Mouse (Mus musculus) embryo, embryonic 11 days (tissue): ENCODE results near the gene Cop1.
A peak's percentile ranks its signal among the peaks of the same experiment; 100 is the strongest.

Source experiments
- DNase-seq: peaks from one replicate; pipeline ENCODE4 v3.0.0-alpha.2; 2015

Cop1 gene

DNA sequence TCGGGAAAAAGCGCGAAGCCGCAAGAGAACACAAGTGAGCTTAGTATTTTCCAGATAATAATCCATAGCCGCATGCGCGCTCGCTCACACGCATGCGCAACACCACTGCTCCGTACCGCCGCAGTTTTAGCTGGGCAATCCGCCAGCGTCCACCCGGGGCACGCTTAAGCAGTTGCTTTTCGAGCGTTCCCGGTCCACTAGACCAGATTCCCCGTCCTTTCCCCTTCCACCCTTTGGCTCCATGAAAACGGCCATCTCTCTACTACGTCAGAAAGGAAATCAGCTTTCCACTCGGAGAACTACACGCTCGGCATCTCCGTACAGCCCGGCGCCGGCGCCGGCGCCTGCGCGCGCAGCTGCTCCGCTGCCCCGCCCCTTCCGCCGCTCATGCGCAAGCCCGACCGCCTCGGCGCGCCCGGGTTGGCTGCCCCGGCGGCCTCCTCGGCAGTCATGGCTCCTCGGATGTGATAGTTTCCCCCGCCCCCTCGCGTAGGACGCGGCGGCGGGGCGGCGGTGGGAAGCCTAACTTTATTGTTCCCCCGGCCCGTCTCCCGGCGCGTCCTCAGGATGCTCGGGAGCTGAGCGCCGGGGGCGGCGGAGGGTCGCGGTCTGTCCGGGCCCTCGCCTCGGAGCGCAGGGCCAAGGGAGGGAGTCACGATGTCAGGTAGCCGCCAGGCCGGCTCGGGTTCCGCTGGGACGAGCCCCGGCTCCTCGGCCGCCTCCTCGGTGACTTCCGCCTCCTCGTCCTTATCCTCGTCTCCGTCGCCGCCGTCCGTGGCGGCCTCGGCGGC, at the start of gene Cop1:
Cop1 (plus strand) TSS at position 540 of the 791 bp plus-strand sequence.
- peak; percentile 95 for DNase-seq

DNA sequence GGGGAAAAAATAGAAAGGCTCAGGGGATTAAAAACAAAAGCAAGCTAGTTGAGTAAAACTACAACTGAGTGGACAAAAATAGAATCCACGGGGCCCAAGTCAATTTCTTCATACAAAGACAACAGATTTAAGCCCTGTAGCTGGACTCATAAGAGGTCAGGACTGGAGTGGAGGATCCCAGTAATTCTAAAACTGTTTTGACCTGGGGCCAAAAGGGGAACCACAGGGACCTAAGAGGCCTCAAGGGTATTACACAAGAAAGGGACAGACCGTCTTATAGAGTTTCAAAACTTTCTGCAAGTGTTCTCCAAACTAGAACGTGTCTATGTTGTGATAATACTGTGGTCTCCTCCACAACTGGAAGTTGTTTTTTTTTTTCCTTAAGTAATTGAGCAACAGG, 45.4 kb upstream of the Cop1 start:
- DNase-seq, result no peak

DNA sequence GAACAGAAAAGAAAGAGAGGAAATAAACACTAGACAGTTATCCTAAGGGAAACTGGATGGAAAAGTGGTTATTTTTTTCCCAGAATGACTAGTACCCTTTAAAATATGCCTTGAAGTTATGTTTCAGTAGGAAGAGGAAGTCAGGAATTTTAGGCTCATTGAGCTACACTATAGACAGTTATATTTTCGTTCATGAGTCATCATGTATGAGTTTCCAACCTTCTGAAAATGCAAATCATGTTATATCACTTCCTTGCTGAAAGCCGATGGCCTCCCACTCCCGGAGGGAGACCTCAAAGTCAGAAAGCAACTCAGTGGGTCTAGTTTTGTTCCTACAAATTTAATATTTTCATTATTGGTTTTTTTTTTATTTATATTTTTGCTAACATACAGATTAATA, 33.5 kb upstream of the Cop1 start:
- no peak for DNase-seq

DNA sequence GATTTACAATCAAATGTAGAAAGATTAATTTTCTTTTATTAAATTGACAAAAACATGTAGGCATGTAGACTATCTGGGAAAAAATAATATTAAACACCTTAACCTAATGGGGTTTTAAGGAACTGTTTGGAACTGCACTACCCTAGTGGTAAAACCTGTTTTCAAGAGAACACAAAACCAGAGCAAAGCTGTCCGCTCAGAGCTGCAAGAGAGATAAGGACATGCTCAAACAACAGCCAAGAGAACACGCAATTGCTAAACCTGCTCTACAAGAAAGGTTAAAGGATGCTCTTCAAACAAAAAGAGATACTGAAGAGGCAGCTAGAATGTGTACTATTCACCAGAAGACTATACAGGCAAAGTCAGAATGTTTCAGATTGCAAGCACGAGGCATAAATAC, 32.5 kb upstream of the Cop1 start:
- DNase-seq, result no peak

DNA sequence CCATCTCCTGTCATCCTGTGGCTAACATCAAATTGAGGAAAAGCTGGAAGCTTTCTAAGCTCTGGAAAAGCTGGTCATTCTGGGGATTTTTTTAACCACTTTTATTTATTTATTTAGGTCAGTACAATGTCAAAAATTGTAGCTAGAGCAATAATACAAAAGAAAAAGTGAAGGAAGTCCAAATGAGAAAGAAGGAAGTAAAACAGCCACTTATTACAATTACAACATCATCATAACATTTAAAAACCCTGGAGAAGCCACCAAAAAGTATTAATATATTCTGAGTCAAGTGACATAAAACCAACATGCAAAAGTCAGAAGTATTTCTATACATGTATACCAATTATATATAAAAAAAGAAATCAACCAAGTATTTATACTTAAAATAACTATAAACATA, 30.9 kb upstream of the Cop1 start:
- no peak for DNase-seq

DNA sequence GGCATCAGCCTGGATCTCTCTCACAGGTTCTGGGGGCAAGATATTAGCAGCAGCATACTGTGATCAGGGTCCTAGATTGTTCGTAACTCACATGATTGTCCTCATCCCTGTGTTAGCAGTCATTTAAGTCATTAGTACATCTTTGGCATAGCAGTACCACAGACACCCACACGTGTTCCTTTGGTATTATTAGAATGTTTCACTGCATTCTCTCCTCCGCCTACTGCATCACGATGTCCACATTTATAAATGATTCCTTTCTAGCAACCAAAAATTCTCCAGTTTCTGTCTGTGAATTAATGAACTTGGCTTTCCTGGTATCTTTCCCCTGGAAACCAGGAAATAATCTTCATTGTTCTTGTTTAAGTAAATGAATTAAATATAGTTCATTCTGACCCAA, 20.4 kb upstream of the Cop1 start:
- no peak for DNase-seq

DNA sequence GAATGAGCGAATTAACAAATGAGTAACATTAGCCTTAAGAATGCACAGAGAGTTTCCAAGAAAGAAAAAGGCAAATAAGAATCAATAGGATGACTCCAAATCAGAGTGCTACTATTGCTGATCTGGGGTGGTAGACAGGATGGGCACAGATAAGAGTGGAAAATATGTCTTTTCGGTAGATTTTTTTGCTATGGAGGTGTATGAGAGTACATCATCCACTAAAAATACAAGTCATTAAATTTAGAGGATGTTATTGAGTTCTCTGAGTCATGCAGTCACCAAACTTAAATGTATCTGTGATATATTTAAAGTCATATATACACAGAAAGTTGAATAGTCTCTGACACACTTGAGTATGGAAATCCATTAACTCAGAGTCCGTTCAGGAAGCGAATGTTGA, 14.7 kb upstream of the Cop1 start:
- DNase-seq, result no peak

DNA sequence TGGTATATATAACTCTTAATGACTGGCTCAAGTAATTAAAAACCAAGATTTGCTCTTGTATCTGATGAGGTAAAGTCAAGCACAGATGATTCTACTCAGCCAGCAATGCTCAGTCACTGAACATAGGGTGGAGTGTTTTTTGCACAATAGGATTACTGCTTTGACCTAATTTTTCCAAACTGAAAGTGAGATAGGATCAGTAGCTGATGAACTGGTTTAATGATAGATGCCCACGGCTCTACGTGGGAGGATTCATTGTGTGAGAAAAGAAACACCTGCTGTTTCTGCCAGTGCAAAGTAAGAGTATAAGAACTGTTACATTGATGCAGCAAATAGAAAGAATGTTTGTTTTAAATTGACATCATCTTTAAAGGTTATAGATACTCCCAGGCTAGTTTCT, 10.1 kb upstream of the Cop1 start:
- no peak for DNase-seq

DNA sequence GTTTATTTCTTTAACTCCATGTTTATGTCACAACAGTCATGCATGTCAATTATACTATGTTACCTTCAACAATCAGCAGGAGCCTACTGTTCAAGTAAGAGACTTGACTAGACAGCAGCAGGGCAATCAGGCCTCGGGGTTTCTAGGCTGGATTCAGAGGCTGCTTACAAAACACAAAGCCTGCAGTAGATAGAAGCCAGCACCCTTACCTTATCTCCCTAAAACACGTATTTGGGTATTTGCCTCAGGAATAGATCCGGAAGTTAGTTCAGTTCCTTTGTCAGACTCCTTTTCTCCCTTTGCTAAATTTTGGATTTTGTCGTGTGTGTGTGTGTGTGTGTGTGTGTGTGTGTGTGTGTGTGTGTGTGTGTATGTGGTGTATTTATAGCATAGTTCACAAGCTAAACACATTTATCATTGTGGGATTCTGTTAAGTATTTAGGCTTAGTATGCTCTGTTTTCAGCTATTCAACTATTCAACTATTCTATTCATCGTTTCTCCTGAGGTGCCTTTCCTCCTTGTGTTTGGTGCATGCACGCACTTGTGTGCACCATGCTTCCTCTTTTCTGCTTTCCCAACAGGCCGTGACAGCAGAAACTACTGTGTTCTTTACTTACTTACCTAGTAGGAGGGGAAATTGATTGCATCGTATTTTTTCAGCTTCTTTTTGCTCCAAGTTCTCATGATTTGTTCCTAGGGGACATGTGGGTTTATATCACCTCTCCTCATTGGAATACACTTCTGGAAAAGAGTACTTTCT, 6.9 kb upstream of the Cop1 start:
- DNase-seq, result no peak

DNA sequence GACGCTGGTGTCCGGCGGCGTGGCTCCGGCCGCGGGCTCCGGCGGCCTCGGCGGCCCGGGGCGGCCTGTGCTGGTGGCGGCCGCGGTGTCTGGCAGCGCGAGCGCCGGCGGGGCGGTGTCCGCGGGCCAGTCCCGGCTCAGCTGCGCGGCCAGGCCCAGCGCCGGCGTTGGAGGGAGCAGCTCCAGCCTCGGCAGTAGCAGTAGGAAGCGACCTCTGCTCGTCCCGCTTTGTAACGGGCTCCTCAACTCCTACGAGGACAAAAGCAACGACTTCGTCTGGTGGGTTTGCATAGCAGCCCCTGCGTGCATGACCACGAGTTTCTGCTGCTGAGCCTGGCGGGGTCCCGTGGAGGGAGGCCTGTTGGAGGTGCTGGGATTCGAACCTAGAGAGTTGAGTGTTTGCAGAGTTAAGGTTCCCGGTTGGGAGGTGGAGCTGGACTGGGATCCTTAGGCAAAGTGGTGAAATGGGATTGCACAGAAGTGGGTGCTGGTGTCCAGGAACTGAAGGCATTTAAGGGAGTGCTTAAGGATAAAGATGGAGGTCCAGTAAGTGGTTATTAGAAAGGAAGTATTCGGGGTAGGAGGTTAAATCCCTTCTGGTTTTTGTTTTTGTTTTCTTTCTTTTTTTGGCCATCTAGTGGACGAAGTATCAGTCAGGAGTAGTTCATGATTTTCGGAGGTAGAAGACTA, 597 bp downstream of the Cop1 start:
- peak; percentile 59 for DNase-seq

DNA sequence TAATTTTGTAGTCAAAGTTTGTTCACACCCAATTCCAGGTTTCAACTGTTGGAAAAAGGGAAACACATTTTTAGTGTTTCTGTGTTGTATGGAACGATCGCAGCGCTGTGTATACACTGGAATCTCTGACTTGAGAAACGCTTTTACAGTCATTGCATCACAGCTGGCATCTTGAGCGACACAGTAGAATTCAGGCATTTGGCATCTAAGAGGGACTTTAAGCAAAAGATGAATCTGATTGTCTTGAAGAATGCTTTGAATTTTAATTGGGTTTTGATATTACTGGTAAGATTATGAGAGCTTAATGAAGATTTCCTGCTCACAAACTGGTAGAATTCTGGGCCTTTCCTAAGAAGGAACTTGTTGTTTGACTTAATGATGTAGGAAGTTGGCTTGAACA, 1.3 kb downstream of the Cop1 start:
- no peak for DNase-seq

DNA sequence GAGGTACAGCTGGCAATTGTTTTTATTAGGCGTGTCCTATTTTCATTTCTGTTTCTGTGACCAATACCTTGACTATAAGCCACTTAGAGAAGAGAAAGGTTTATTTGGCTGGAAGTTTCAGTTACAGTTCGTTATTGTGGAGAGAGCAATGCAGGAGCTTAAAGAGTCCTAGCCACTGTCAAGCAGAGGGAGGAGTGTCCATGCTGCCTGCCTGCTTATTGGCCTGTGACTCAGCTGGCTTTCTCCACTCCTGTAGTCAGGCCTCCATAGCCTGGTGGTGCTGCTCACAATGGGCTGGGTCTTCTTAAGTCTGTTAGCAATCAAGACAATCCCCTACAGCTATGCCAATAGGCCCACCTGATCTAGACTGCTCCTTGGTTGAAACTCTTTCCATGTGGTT, 2.4 kb downstream of the Cop1 start:
- DNase-seq, result peak; percentile 4

DNA sequence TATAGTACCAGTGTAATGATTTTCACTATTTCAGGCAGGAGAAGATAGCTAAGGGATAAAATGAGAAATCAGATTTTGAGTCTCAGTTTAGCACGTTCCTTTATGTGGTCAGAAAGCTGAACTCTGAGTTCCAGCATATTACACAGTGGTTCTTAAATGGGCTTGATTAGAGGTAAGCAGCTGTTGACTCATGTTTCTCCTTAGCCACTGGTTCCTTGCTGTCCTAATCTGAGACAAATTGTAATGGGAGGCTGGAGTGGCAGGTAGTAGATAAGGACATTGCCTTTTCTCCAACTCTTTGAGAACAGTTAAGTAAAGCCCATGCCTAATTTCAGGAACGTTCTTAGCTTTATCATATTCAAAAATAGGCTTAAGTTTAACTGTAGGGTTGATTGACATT, 3.6 kb downstream of the Cop1 start:
- no peak for DNase-seq

DNA sequence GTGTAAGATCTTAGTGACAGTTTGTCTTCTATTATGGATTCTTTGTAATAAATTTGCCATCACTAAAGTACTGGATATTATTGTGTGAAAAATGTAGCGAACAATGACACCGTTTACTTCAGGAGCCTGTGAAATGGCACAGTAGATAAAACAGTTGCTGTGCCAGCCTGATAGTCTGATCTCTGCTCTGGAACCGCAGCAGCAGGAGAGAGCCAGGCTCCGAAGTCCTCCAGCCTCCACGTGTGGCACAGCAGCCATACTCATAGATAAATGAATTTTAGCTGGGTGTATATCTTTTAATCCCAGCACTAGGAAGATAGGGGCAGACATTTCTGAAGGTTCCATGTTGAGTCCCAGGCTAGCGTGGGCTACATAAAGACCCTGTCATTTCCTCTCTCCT, 6.0 kb downstream of the Cop1 start:
- DNase-seq, result no peak

DNA sequence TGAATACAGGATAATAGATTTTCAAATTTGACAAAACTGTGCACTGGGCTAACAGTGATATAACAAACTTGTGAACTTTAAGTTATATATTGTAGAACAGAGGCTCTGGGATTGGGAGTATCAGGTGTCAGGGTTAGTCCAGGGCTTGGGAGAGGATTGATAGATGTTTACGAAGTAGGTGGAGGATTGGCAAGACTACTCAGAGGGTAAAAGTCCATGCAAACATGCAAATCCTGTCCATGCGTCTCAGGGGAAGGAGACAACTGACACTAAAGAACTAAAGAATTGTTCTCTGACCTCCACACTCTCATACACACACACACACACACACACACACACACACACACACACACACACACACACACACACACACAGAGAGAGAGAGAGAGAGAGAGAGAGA, 18.2 kb downstream of the Cop1 start:
- DNase-seq, result no peak

DNA sequence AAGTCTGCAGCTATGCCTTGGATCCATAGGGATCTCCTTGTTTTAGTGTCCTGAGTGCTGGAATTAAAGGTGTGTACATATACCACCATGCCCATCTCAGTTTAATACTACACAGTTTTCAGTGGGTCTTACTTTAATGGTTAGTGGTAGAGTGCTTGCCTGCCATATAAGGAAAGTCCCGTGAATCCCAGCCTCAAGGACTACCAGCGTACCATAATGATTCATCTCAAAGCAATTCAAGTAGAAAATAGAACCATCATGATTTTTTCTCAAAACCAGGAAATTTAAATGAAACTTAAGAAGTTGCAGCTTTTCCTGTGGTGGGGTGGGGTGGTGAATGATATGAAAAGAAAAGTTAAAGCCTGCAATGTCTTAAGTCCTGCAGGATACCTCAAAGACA, 21.0 kb downstream of the Cop1 start:
- no peak for DNase-seq

DNA sequence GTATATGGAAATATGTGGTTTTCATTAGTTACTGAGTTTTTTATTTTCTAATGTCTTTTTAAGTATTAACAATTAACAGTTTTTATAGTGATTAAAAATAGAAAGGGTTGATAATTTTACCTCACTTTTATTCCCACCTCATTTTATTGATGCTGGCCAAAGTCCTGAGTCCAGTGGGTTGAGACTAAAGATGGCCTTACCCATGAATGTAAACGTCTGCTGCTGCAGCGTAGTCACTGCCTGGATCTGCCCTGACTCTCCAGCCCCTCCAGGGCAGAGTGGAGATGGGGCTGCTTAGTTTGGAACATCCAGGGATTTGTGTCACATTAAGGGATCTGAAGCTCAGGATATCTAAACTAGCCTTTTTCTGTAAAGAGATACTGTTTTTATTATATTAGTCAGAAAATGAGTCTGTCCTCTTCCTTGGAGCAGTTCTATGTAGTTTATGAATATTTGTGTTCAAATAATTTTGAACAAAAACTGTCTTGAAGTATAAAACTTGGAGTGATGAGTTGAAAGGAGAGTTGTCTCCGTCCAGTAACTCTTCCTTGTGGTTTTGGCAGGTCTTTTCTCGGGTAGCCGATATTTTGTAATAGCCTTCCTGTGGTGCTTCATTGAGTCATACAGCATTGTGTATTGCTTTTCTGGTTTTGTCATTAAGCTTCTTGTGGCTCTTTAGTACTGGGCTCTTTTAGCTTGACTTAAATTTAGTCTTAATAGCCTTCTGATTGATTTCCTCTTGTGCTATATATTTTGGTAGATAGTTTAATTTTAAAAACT, 23.0 kb downstream of the Cop1 start:
- no peak for DNase-seq

DNA sequence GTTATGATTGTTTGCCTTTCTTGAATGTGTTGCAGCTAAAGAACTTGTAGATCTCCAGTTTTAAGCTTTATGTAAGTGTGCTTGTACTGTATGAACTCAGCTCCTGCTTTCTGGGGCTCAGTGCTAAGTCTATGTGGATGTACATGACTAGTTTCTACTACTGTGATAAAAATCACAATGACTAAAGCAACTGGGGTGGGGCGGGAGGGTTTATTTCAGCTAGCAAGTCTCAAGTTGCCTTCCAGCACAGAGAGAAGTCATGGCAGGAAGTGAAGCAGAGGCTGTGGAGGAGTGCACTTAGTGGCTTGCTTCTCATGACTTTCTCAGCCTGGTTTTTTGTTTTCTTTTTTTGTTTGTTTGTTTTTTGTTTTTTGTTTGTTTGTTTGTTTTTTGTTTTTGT, 24.4 kb downstream of the Cop1 start:
- DNase-seq, result no peak

DNA sequence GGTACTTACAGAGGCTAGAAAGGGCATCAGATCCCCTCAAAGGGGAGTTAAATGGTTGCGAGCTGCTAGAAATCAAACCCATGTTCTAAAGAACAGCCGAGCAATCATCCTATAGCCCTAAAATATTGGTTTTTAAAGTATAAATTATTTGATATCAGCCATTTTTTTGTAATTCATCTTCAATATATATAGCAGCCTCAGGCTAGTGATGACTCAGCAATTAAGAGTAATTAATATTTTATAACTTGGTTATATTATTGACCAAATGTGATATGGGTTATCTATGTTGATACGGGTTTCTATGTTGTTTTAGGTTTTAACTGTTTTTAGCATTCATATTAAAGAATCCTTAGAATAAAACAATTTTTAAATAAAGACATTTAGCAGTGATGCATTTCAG, 31.7 kb downstream of the Cop1 start:
- DNase-seq, result no peak

DNA sequence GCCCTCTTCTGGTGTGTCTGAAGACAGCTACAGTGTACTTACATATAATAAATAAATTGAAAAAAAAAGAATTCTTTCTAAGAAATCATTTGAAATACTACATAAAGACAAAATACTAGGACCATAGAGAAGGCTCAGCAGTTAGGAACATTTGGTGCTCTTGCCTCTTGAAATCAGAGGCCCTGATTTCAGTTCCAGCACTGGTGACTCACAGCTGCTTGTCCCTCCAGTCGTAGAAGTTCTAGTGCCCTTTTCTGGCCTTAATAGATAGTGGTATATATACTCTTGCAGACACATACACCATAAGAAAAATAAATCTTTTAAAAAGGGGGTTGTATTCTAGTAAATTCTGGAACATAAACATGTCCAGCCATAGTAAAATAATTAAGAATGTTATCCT, 48.0 kb downstream of the Cop1 start:
- DNase-seq, result no peak

DNA sequence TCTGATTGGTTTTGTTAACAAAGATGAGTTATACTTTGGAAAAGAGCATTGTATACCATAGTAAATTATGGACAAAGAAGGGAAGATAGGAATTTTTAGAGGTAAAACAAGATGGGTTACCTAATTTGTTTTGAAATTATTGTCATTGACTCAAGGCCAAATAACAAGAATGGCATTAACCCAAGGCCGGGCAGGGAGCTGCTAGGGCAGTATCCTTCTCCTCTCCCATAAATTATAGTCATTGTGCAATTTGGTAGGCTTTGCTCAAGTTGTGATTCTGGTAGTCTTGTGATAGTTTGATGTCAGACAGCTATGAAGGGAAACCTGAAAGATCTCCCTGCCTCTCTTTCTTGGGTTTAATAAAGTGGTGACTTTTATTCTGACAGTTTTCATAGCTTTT, 49.7 kb downstream of the Cop1 start:
- no peak for DNase-seq

DNA sequence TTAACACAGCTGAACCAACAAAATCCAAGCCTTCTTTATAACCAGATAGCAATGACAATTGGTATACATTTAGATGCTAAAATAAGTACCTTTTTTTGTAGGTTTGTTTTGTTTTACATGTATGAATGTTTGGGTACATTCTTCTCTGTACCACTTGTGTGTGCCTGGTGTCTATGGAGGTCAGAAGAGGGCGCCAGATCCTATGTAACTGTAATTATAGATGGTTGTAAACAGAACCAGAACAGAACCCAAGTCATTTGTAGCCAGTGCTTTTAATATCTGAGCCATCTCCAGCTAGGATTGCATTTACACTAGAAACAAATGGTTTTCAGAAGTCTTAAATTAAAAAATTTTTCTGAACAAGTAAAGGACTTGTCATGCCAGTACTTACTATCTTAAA, 54.7 kb downstream of the Cop1 start:
- peak; percentile 22 for DNase-seq

DNA sequence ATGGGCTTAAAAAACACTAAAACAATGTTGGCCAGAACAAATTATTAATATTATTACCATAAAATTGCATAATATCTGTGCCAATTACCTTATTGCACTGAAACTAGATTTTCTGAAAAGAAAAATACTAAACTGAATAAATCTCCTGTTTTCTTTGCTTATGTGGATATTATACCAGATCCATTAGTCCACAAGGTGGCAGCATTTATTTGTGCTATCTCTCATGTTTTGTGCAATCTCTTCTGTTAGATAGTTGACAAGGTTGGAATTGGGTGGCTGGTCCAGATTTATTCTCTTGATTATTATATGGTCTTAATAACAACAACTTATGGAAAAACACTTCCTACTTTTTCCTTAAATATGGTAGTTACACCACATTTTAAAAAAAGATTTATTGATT, 58.1 kb downstream of the Cop1 start:
- DNase-seq, result peak; percentile 53
